Mouse (Mus musculus): ENCODE results near the gene Adamts17. TPM values are rescaled to one million over a fixed set of nuclear protein-coding genes. Genes with fewer than 3 reads are reported as not detected.

Adamts17 gene
- polyA plus RNA-seq, 1 experiment from 2014 or later, result 1.9 TPM

- Histone ChIP-seq H3K9me3 (ENCODE audit: control insufficient read depth, low read length) (no peaks in the 10 kb centered on the region), H3K9ac (ENCODE audit: low read depth, low read length) (no peak overlapping the region), H3K36me3 (ENCODE audit: control insufficient read depth, insufficient read depth, low read length) (no peaks in the 10 kb centered on the region), H3K4me3 (ENCODE audit: low read depth, low read length) (no peak overlapping the region), H3K27ac (ENCODE audit: low read depth, low read length) (no peak overlapping the region), H3K27me3 (ENCODE audit: control insufficient read depth, insufficient read depth, low read length) (no peaks in the 10 kb centered on the region), H3K4me1 (replicated peaks; ENCODE audit: control insufficient read depth, insufficient read depth, low read length) (no peaks in the 10 kb centered on the region), H3K4me2 (replicated peaks; ENCODE audit: low read depth, low read length) (no peak overlapping the region)
- DNase-seq (ENCODE audit: low spot score) (no peak), ATAC-seq (ENCODE audit: low FRiP score) (no peak)
- 86% methylated on average over 10 of the region's 10 CpGs for WGBS
Observed at GRCm38 (mm10) chr7:67064627-67065305, 225.2 kb downstream of the Adamts17 start.

GRCm38 (mm10) chr7:67065631-67066030 lies 226.1 kb downstream of the Adamts17 start:
- Histone ChIP-seq H3K4me3 (ENCODE audit: low read depth, low read length) (no peak overlapping the region), H3K27me3 (ENCODE audit: control insufficient read depth, insufficient read depth, low read length) (no peaks in the 10 kb centered on the region), H3K4me1 (replicated peaks; ENCODE audit: control insufficient read depth, insufficient read depth, low read length) (no peaks in the 10 kb centered on the region), H3K27ac (ENCODE audit: low read depth, low read length) (no peak overlapping the region), H3K36me3 (ENCODE audit: control insufficient read depth, insufficient read depth, low read length) (no peaks in the 10 kb centered on the region), H3K9ac (ENCODE audit: low read depth, low read length) (no peak overlapping the region), H3K9me3 (ENCODE audit: control insufficient read depth, low read length) (no peaks in the 10 kb centered on the region), H3K4me2 (replicated peaks; ENCODE audit: low read depth, low read length) (no peak overlapping the region)
- 93% methylated on average over 4 of the region's 4 CpGs for WGBS
- ATAC-seq (ENCODE audit: low FRiP score) (no peak), DNase-seq (ENCODE audit: low spot score) (no peak)

- Histone ChIP-seq H3K4me3 (ENCODE audit: low read depth, low read length) (no peak overlapping the region), H3K36me3 (ENCODE audit: control insufficient read depth, insufficient read depth, low read length) (no peaks in the 10 kb centered on the region), H3K27me3 (ENCODE audit: control insufficient read depth, insufficient read depth, low read length) (no peaks in the 10 kb centered on the region), H3K27ac (ENCODE audit: low read depth, low read length) (no peak overlapping the region), H3K4me2 (replicated peaks; ENCODE audit: low read depth, low read length) (no peak overlapping the region), H3K9me3 (ENCODE audit: control insufficient read depth, low read length) (no peaks in the 10 kb centered on the region), H3K9ac (ENCODE audit: low read depth, low read length) (no peak overlapping the region), H3K4me1 (replicated peaks; ENCODE audit: control insufficient read depth, insufficient read depth, low read length) (no peaks in the 10 kb centered on the region)
- DNase-seq (ENCODE audit: low spot score), result no peak
- ATAC-seq (ENCODE audit: low FRiP score), result no peak
- 84% methylated on average over 10 of the region's 10 CpGs for WGBS
Observed at GRCm38 (mm10) chr7:67072015-67072685, 232.6 kb downstream of the Adamts17 start.

- Histone ChIP-seq H3K27ac (ENCODE audit: low read depth, low read length) (no peak overlapping the region), H3K36me3 (ENCODE audit: control insufficient read depth, insufficient read depth, low read length) (no peaks in the 10 kb centered on the region), H3K4me2 (replicated peaks; ENCODE audit: low read depth, low read length) (no peak overlapping the region), H3K9ac (ENCODE audit: low read depth, low read length) (no peak overlapping the region), H3K4me3 (ENCODE audit: low read depth, low read length) (no peak overlapping the region), H3K4me1 (replicated peaks; ENCODE audit: control insufficient read depth, insufficient read depth, low read length) (no peaks in the 10 kb centered on the region), H3K27me3 (ENCODE audit: control insufficient read depth, insufficient read depth, low read length) (no peaks in the 10 kb centered on the region), H3K9me3 (ENCODE audit: control insufficient read depth, low read length) (no peaks in the 10 kb centered on the region)
- ATAC-seq (ENCODE audit: low FRiP score), result no peak
- WGBS, result 93% methylated on average over 10 of the region's 10 CpGs
- DNase-seq (ENCODE audit: low spot score), result no peak
Observed at GRCm38 (mm10) chr7:67082751-67083150, 243.2 kb downstream of the Adamts17 start.

GRCm38 (mm10) chr7:67087759-67088158 lies 248.2 kb downstream of the Adamts17 start:
- no peaks in the 10 kb centered on the region for H3K9me3 ChIP-seq (ENCODE audit: control insufficient read depth, low read length)
- no peak for ATAC-seq (ENCODE audit: low FRiP score)
- WGBS, result 47% methylated on average over 6 of the region's 6 CpGs
- DNase-seq (ENCODE audit: low spot score), result peak; percentile 4
- no peak overlapping the region for H3K9ac ChIP-seq (ENCODE audit: low read depth, low read length)
- H3K27me3 ChIP-seq (ENCODE audit: control insufficient read depth, insufficient read depth, low read length), result no peaks in the 10 kb centered on the region
- no peaks in the 10 kb centered on the region for H3K4me1 ChIP-seq (replicated peaks; ENCODE audit: control insufficient read depth, insufficient read depth, low read length)
- H3K4me2 ChIP-seq (replicated peaks; ENCODE audit: low read depth, low read length), result no peak overlapping the region
- no peak overlapping the region for H3K27ac ChIP-seq (ENCODE audit: low read depth, low read length)
- H3K36me3 ChIP-seq (ENCODE audit: control insufficient read depth, insufficient read depth, low read length), result no peaks in the 10 kb centered on the region
- no peak overlapping the region for H3K4me3 ChIP-seq (ENCODE audit: low read depth, low read length)

GRCm38 (mm10) chr7:67097096-67097495 lies 257.6 kb downstream of the Adamts17 start:
- H3K4me1 ChIP-seq (replicated peaks; ENCODE audit: control insufficient read depth, insufficient read depth, low read length), result no peaks in the 10 kb centered on the region
- H3K9me3 ChIP-seq (ENCODE audit: control insufficient read depth, low read length), result no peaks in the 10 kb centered on the region
- no peaks in the 10 kb centered on the region for H3K36me3 ChIP-seq (ENCODE audit: control insufficient read depth, insufficient read depth, low read length)
- H3K4me3 ChIP-seq (ENCODE audit: low read depth, low read length), result no peak overlapping the region
- no peak overlapping the region for H3K9ac ChIP-seq (ENCODE audit: low read depth, low read length)
- no peak overlapping the region for H3K4me2 ChIP-seq (replicated peaks; ENCODE audit: low read depth, low read length)
- 91% methylated on average over 2 of the region's 2 CpGs for WGBS
- DNase-seq (ENCODE audit: low spot score), result no peak
- no peak overlapping the region for H3K27ac ChIP-seq (ENCODE audit: low read depth, low read length)
- no peaks in the 10 kb centered on the region for H3K27me3 ChIP-seq (ENCODE audit: control insufficient read depth, insufficient read depth, low read length)
- ATAC-seq (ENCODE audit: low FRiP score), result no peak

GRCm38 (mm10) chr7:67101418-67101973 lies 262.0 kb downstream of the Adamts17 start:
- DNase-seq (ENCODE audit: low spot score), result no peak
- 92% methylated on average over 3 of the region's 3 CpGs for WGBS
- Histone ChIP-seq H3K4me3 (ENCODE audit: low read depth, low read length) (no peak overlapping the region), H3K9me3 (ENCODE audit: control insufficient read depth, low read length) (no peaks in the 10 kb centered on the region), H3K27ac (ENCODE audit: low read depth, low read length) (no peak overlapping the region), H3K27me3 (ENCODE audit: control insufficient read depth, insufficient read depth, low read length) (no peaks in the 10 kb centered on the region), H3K4me1 (replicated peaks; ENCODE audit: control insufficient read depth, insufficient read depth, low read length) (no peaks in the 10 kb centered on the region), H3K4me2 (replicated peaks; ENCODE audit: low read depth, low read length) (no peak overlapping the region), H3K9ac (ENCODE audit: low read depth, low read length) (no peak overlapping the region), H3K36me3 (ENCODE audit: control insufficient read depth, insufficient read depth, low read length) (no peaks in the 10 kb centered on the region)
- no peak for ATAC-seq (ENCODE audit: low FRiP score)

- H3K9me3 ChIP-seq (ENCODE audit: control insufficient read depth, low read length), result no peaks in the 10 kb centered on the region
- H3K27ac ChIP-seq (ENCODE audit: low read depth, low read length), result no peak overlapping the region
- H3K4me3 ChIP-seq (ENCODE audit: low read depth, low read length), result no peak overlapping the region
- DNase-seq (ENCODE audit: low spot score) (no peak), ATAC-seq (ENCODE audit: low FRiP score) (no peak)
- H3K27me3 ChIP-seq (ENCODE audit: control insufficient read depth, insufficient read depth, low read length), result no peaks in the 10 kb centered on the region
- no peaks in the 10 kb centered on the region for H3K4me1 ChIP-seq (replicated peaks; ENCODE audit: control insufficient read depth, insufficient read depth, low read length)
- no peaks in the 10 kb centered on the region for H3K36me3 ChIP-seq (ENCODE audit: control insufficient read depth, insufficient read depth, low read length)
- no peak overlapping the region for H3K4me2 ChIP-seq (replicated peaks; ENCODE audit: low read depth, low read length)
- no peak overlapping the region for H3K9ac ChIP-seq (ENCODE audit: low read depth, low read length)
- WGBS, result 90% methylated on average over 12 of the region's 12 CpGs
Observed at GRCm38 (mm10) chr7:67110551-67111159, 271.1 kb downstream of the Adamts17 start.
